Mouse (Mus musculus) embryonic facial prominence, embryonic 15.5 days (tissue): ENCODE data around the gene Smim17. TPM values are rescaled to one million over a fixed set of nuclear protein-coding genes. Genes with fewer than 3 reads are reported as not detected.
A peak's percentile ranks its signal among the peaks of the same experiment; 100 is the strongest.
"Not testable (repeated sequence)": the region's sequence is repeated elsewhere in the genome, so short reads cannot be mapped to it uniquely, and the experiment has no call there.

Experiments used
- ATAC-seq: fragments of 200-750 bp; cut with Nextera tagmentation; 2 replicates; pipeline ENCODE4 v1.8.0; 2017; ENCODE audit warnings: low read depth, moderate TSS enrichment; ENCODE audit not compliant: insufficient number of reproducible peaks, low FRiP score, low TSS enrichment
- H3K27ac ChIP-seq: fragments of 300-500 bp; sonication (generic); replicated peaks from 2 replicates; pipeline ENCODE4 v1.5.1; 2015; ENCODE audit warnings: mild to moderate bottlenecking, inconsistent platforms
- H3K27me3 ChIP-seq: fragments of 300-500 bp; sonication (generic); 2 replicates; pipeline ENCODE4 v1.6.1; 2015; ENCODE audit warnings: inconsistent platforms
- H3K36me3 ChIP-seq: fragments of 300-500 bp; sonication (generic); 2 replicates; pipeline ENCODE4 v1.6.1; 2015; ENCODE audit warnings: mild to moderate bottlenecking, inconsistent platforms
- H3K4me1 ChIP-seq: fragments of 300-500 bp; sonication (generic); 2 replicates; pipeline ENCODE4 v1.6.1; 2015; ENCODE audit warnings: inconsistent platforms
- H3K4me2 ChIP-seq: fragments of 300-500 bp; sonication (generic); replicated peaks from 2 replicates; pipeline ENCODE4 v1.6.1; 2015; ENCODE audit warnings: mild to moderate bottlenecking, inconsistent platforms
- H3K4me3 ChIP-seq: fragments of 300-500 bp; sonication (generic); replicated peaks from 2 replicates; pipeline ENCODE4 v1.5.1; 2015; ENCODE audit warnings: mild to moderate bottlenecking, inconsistent platforms
- H3K9ac ChIP-seq: fragments of 300-500 bp; sonication (generic); 2 replicates; pipeline ENCODE4 v1.6.1; 2015; ENCODE audit warnings: inconsistent platforms
- H3K9me3 ChIP-seq: fragments of 300-500 bp; sonication (generic); replicated peaks from 2 replicates; pipeline ENCODE4 v1.6.1; 2016; ENCODE audit warnings: inconsistent platforms
- WGBS: fragments of 180-500 bp; shearing (Covaris S2); methylation state at CpG from one replicate; pipeline ENCODE4 v1.1.7; 2015; 5-methylcytosine and 5-hydroxymethylcytosine counted together
- polyA plus RNA-seq: library from polyadenylated mRNA; unstranded; fragments of >200 nt; fragmentation: Nextera tagmentation; extraction: Ambion mirVana; gene quantifications from 2 replicates; pipeline ENCODE4 v1.2.1, GENCODE M21; 2015

Gene Smim17
- polyA plus RNA-seq, result 0.26 and 0.44 TPM in 2 replicates

DNA sequence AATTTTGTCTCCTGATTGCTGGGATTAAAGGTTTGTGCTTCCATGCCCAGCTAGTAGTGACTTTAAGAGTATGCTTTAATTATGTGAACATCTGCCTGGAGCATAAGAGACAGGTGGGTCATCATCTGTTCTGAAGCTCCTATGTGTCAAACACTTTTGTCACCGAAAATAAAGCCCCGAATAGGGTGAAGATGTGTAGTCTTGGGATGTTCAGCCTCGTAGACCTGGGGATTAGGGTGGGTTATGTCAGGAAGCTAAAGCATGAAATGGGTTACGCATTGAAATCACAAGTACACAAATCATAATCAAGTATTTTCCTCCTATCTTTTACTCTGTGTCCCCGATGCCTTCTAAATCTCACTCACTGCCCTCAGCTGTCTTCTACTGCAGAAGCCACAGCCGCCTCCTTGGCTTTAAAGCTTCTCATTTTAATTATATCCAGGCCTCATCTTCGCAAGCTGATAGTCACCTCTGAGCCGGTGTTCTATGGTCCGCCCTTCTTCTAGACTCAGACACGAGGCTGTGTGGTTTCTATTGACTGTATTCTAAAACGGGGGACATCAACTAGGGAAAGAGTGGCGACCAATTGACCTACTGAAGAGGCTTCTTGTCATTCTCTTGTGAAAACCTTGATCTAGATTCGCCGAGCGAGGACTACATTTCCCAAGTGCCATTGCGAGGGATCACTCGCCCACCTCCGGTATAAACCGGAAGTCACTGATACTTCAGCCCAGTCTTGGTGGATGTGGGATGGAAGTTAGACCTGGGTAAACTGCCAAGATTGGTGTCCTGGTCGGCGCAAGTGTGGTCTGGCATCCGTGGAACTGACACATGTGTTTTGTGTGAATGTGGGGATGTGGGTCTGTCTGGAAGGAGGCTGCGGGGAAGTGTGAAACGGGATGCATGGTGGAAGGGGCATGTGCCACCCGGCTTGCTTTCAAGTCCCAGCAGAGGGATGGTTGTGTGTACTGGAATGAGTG lies at the start of gene Smim17:
Gene Smim17, plus strand, starts transcription at position 720 of the 980 bp plus-strand sequence.
- ATAC-seq, result peak; percentile 73
- Histone ChIP-seq H3K27ac (no peak within 1 kb of the TSS), H3K4me1 (peaks cover 6% of the 10 kb centered on the region; the same call in 1 of the 2 replicates), H3K4me2 (peak within 1 kb of the TSS; percentile 64), H3K36me3 (peaks cover 21% of the 10 kb centered on the region), H3K9ac (peak within 1 kb of the TSS; percentile 33), H3K9me3 (no peaks in the 10 kb centered on the region), H3K4me3 (peak within 1 kb of the TSS; percentile 52), H3K27me3 (no peaks in the 10 kb centered on the region)
- 21% methylated on average over 25 of the region's 25 CpGs for WGBS

- no peak for ATAC-seq
- Histone ChIP-seq H3K4me1 (peaks cover 4% of the 10 kb centered on the region; the same call in 1 of the 2 replicates), H3K27ac (no peak overlapping the region), H3K9ac (no peak overlapping the region), H3K27me3 (no peaks in the 10 kb centered on the region), H3K36me3 (peaks cover 8% of the 10 kb centered on the region; the same call in 1 of the 2 replicates), H3K4me2 (no peak overlapping the region), H3K9me3 (no peaks in the 10 kb centered on the region), H3K4me3 (no peak overlapping the region)
- 67% methylated on average over 2 of the region's 2 CpGs for WGBS
Measured at GRCm38 (mm10) chr7:6358121-6358520, 40.4 kb upstream of the Smim17 start.

DNA sequence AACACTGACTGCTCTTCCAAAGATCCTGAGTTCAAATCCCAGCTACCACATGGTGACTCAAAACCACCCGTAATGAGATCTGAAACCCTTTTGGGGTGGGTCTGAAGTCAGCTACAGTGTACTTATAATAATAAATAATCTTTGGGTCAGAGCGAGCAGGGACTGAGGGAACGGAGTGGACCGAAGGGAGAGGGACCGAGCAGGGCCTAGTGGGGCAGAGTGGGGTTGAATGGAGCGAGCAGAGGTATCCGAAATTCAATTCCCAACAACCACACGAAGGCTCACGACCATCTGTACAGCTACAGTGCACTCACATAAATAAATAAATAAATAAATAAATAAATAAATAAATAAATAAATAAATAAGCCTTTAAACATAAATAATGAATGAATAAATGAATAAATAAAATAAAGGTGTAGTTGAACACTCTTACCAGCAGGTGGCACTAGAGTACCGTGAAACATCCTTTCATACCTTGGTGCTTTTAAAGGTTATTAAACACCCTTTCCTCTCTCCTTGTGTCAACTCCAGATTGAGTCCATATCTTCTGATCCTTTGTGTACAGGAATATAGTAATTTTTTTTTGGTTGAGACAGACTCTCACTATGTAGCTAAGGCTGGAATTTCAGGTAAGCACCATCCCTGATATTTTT lies 39.5 kb upstream of the Smim17 start:
- WGBS, result 54% methylated on average over 10 of the region's 10 CpGs
- no peaks in the 10 kb centered on the region for H3K9me3 ChIP-seq
- no peak overlapping the region for H3K4me2 ChIP-seq
- H3K4me3 ChIP-seq, result no peak overlapping the region
- H3K36me3 ChIP-seq, result peaks cover under 1% of the 10 kb centered on the region; the same call in 1 of the 2 replicates
- H3K27me3 ChIP-seq, result no peaks in the 10 kb centered on the region
- H3K27ac ChIP-seq, result no peak overlapping the region
- no peak overlapping the region for H3K9ac ChIP-seq
- ATAC-seq, result no peak
- peaks cover 9% of the 10 kb centered on the region for H3K4me1 ChIP-seq

GRCm38 (mm10) chr7:6360477-6361060 lies 37.9 kb upstream of the Smim17 start:
- Histone ChIP-seq H3K4me2 (no peak overlapping the region), H3K9ac (no peak overlapping the region), H3K36me3 (no peaks in the 10 kb centered on the region), H3K4me3 (no peak overlapping the region), H3K9me3 (no peaks in the 10 kb centered on the region), H3K27me3 (no peaks in the 10 kb centered on the region), H3K4me1 (peaks cover 10% of the 10 kb centered on the region), H3K27ac (no peak overlapping the region)
- no peak for ATAC-seq
- WGBS, result 13% methylated on average over 9 of the region's 9 CpGs

DNA sequence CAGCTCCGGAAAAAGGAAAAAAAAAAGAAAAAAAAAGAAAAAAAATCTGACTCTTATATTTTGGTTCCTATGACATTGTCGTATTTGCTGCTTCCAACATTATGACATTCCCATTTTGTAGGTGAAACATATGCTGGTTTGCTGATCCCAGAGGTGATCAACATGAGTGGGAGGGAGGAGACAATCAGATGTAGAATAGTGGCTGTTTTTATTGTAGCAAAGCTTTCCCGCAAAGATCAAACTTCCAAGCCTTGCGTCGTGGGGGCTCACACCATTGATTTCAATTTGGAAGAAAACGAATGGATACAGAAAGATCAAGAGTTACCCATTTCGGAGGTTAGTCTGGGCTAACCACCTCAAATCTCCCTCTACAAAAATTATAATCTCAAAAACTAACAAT lies 36.8 kb upstream of the Smim17 start:
- peak overlapping the region; percentile 94 for H3K27ac ChIP-seq
- H3K9me3 ChIP-seq, result no peaks in the 10 kb centered on the region
- H3K4me2 ChIP-seq, result peak overlapping the region; percentile 72
- H3K9ac ChIP-seq, result peak overlapping the region; percentile 28; the same call in 1 of the 2 replicates
- peak overlapping the region; percentile 62 for H3K4me3 ChIP-seq
- 23% methylated on average over 7 of the region's 7 CpGs for WGBS
- H3K4me1 ChIP-seq, result peaks cover 10% of the 10 kb centered on the region
- H3K27me3 ChIP-seq, result no peaks in the 10 kb centered on the region
- no peaks in the 10 kb centered on the region for H3K36me3 ChIP-seq
- no peak for ATAC-seq

- Histone ChIP-seq H3K27me3 (no peaks in the 10 kb centered on the region), H3K4me3 (peak overlapping the region; percentile 62), H3K4me2 (peak overlapping the region; percentile 72), H3K9ac (peak overlapping the region; percentile 28), H3K27ac (peak overlapping the region; percentile 94), H3K9me3 (no peaks in the 10 kb centered on the region), H3K36me3 (no peaks in the 10 kb centered on the region), H3K4me1 (peaks cover 10% of the 10 kb centered on the region)
- WGBS, result under 1% methylated on average over 38 of the region's 38 CpGs
- peak; percentile 94 for ATAC-seq
Measured at GRCm38 (mm10) chr7:6362268-6363046, 36.1 kb upstream of the Smim17 start.

DNA sequence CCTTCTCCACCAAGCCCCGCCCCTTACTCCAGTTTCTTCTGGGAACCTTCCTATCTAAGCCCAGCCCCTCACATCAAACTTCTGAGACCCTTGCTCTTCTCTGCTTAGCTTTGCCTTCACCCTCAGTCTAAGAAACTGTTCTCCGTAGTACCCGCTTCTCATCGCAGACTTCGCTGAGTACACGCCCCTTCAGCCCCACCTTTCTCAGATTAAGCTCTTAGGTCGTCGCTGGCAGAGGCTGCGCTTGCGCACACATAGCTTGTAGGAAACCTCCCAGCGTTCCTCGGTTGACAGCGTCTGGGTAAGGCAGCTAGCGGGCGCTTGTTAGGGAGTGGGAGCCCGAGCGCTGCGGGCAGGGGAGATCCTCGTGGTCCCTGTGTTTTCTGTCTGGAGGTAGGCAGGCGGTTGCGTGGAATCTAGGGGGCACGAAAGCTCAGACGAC lies 35.4 kb upstream of the Smim17 start, which contains the start of gene Zfp78:
Gene Zfp78, plus strand, starts transcription at position 234 of the 442 bp plus-strand sequence.
- whole genome bisulfite sequencing, result under 1% methylated on average over 23 of the region's 23 CpGs
- Histone ChIP-seq H3K4me2 (peak within 1 kb of the TSS; percentile 72), H3K9me3 (no peaks in the 10 kb centered on the region), H3K4me3 (peak within 1 kb of the TSS; percentile 62), H3K9ac (peak within 1 kb of the TSS; percentile 51), H3K4me1 (peaks cover 10% of the 10 kb centered on the region), H3K27ac (peak within 1 kb of the TSS; percentile 94), H3K36me3 (no peaks in the 10 kb centered on the region), H3K27me3 (no peaks in the 10 kb centered on the region)
- ATAC-seq, result peak; percentile 84

- no peaks in the 10 kb centered on the region for H3K36me3 ChIP-seq
- no peak overlapping the region for H3K27ac ChIP-seq
- 52% methylated on average over 1 of the region's 1 CpGs for WGBS
- no peak overlapping the region for H3K4me3 ChIP-seq
- H3K9ac ChIP-seq, result no peak overlapping the region
- H3K27me3 ChIP-seq, result no peaks in the 10 kb centered on the region
- peaks cover 10% of the 10 kb centered on the region for H3K4me1 ChIP-seq
- no peak overlapping the region for H3K4me2 ChIP-seq
- ATAC-seq, result no peak
- H3K9me3 ChIP-seq, result no peaks in the 10 kb centered on the region
Measured at GRCm38 (mm10) chr7:6364761-6365160, 33.8 kb upstream of the Smim17 start.

DNA sequence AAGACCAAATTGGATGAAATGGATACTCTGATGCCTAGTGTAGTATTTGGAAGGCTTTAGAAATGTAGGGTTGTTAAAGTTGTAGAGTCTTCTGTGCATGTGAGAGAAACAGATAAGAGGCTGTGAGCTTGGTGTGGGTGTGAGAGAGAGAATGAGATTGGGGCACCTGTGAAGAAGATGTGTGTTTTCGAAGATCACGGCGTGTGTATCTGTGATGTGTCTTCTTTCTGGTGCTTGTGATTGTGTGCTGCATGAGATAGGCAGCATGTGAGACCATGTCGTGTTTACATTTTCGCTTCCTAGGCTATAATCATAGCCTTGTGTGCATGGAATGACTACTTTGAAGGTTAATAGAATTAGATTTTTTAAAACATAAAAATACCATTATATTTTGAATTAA lies 31.3 kb upstream of the Smim17 start:
- no peaks in the 10 kb centered on the region for H3K9me3 ChIP-seq
- H3K36me3 ChIP-seq, result no peaks in the 10 kb centered on the region
- ATAC-seq, result no peak
- H3K4me2 ChIP-seq, result no peak overlapping the region
- no peak overlapping the region for H3K27ac ChIP-seq
- WGBS, result 91% methylated on average over 5 of the region's 5 CpGs
- H3K27me3 ChIP-seq, result no peaks in the 10 kb centered on the region
- H3K4me1 ChIP-seq, result peaks cover 6% of the 10 kb centered on the region; the same call in 1 of the 2 replicates
- H3K4me3 ChIP-seq, result no peak overlapping the region
- no peak overlapping the region for H3K9ac ChIP-seq

DNA sequence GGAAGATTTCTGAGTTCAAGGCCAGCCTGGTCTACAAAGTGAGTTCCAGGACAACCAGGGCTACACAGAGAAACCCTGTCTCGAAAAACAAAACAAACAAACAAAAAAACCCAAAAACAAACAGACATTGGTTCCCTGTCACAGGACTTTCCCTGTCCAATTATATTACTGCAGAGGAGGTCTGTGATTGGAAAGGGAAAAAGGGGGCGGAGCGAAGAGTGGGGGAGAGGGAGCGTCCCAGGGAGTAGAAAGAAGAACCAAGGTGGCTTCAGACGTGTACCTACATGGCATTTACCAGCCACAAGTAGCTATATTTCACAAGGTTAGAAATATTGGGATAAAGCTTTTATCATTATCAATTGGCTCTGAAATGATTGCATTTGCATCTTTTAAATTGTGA lies 30.4 kb upstream of the Smim17 start:
- WGBS, result 80% methylated on average over 5 of the region's 5 CpGs
- not testable (repeated sequence) for H3K27me3 ChIP-seq, H3K4me3 ChIP-seq, H3K4me2 ChIP-seq, H3K36me3 ChIP-seq, H3K27ac ChIP-seq, ATAC-seq, H3K9me3 ChIP-seq, H3K4me1 ChIP-seq, H3K9ac ChIP-seq
